Mouse (Mus musculus) T-helper 1 cell (primary cell): Measurements from ENCODE around the gene Il11ra1.

Experiments used
- in situ Hi-C: fragments of 300-600 bp; cut with MboI, MseI; formaldehyde crosslinking; loops from one replicate; pipeline ENCODE4 v1.15.1; 2025; ENCODE audit warnings: high pct_unique_total_duplicates

Gene Il11ra1

DNA sequence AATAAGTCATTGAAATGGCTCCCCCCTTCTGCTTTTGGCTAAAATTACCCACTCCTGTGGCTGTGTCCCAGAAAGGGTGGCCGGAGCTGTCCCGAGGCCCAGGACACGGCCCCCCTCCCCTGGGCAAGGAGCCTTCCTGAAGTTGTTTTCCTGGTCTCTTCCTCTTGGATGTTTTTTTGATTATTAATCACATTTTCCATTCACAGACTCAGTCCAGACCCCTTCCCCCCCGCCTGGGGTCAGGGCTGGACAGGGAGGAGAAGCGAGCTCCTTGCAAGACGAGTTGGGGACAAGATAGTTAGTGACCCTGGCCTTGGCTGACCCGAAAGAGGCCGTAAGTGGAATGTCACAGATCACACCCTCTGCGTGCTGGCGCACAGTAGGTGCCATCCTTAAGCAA lies at the start of gene Il11ra1:
TSS of gene Il11ra1 (plus strand) at position 207 of the 400 bp plus-strand sequence.
- in situ Hi-C loops: loop anchor here (5.0 to 25.0 kb wide), 2 partner anchors 473 to 987 kb away; partner anchors contain the start of genes Aptx and Dnaja1

- in situ Hi-C loops: no loop called here
These were observed 46.5 kb upstream of the Il11ra1 start for GRCm38 (mm10) chr4:41653296-41653695.

DNA sequence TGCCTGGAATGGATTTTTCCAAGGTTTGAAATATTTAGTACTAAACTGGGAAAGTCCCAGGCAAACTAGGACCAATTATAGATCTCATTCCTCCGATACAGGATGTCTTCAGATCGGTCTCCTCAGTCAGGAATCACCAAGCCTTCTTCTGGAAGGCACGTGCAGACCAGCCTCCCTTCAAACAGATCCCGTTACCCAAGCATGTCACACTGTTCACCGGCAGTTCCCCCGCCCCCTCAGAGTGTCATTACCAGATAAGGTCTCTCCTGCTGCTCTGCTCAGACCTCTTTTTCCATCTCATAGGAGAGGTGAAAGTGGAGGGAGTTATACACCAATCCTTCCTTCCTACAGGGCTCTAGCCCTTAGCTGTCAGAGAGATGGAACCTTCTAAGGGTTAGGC lies 46.1 kb upstream of the Il11ra1 start:
- in situ Hi-C loops: no loop called here

- in situ Hi-C loops: no loop called here
These were observed 45.6 kb upstream of the Il11ra1 start for GRCm38 (mm10) chr4:41654217-41654616.

DNA sequence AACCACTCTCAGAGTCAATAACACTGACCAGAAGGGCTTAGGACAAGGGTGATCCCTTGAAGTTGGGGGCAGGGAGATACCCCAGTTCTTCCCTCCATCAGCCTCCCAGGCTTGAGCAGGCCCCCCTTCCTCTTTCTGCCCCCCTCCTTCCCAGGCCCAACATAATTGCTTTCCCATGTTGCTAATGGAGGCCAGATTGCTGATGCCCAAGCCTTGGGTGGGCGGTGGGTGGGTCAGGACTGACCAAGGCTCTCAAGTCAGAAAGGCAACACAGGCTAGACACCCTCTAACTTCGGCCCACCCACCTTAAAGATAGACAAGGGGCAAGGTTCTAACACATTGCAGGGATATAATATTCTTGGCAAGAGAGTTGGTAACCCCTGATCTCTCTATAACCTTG lies 44.3 kb upstream of the Il11ra1 start:
- in situ Hi-C loops: no loop called here

DNA sequence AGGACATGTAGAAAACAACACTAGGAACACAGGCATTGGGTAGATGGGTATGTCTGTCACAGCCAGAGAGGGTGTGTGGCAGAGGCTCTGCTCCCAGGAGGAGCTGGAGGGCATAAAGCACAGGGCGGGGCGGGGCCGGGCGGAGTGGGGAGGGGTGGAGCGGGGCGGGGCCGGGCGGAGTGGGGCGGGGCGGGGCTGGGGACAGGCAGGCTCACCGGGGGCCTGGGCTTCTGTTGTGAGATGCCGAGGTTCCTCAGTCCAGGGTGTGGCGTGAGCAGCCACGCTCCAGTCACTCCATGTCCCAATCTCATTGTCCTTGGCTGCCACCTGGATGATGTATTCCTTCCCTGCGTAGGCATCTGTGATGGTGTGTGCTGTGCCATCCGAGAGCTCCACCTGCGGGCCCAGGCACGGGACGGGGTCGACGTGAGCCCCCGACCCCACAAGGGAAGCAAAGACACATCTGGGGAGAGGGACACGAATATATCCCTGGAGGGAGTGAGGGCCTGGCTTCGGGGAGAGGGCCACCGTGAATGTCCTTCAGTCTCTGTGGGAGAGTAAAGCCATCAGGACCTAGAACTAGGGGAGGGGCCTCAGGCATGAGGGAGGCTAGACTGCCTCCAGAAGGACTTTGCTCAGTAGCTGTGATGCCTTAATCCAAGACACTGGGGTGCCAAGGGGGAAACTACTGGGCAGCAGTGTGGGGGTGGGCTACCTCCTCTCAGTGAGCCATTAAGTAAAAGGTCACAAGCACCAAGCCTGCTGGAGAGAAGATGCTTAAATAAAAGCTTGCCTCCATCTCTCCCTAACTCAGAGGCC lies 41.0 kb upstream of the Il11ra1 start:
- in situ Hi-C loops: no loop called here

GRCm38 (mm10) chr4:41659556-41659955 lies 40.2 kb upstream of the Il11ra1 start:
- in situ Hi-C loops: no loop called here

DNA sequence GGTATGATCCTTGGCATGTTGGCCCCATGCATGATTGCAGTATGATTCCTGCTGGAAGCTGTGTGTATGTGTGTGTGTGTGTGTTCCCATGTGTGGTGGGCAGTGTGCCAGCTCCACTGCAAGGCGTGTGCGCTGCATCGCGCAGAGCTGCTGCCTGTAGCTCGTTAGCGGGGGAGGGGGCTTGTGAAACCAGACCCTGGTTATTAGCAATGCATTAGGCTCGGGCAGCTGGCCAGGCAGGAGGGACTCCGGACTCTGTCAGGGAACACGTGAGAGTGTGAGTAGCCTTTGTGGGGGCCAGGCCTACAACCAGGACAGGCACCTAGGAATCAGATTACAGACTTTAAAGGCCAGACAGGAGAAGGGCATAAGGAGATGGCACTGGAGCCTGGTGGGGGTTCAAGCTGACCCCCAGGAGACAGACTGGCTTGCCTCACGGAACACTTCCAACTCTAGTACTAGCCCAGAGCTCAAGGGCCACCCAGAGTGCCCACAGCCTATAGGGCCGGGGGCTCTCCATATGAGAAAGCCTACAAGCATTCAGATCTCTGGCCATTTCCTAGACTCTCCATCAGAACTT lies 38.8 kb upstream of the Il11ra1 start:
- in situ Hi-C loops: no loop called here

GRCm38 (mm10) chr4:41662723-41663122 lies 37.1 kb upstream of the Il11ra1 start:
- in situ Hi-C loops: no loop called here

GRCm38 (mm10) chr4:41663614-41664013 lies 36.2 kb upstream of the Il11ra1 start:
- in situ Hi-C loops: no loop called here

DNA sequence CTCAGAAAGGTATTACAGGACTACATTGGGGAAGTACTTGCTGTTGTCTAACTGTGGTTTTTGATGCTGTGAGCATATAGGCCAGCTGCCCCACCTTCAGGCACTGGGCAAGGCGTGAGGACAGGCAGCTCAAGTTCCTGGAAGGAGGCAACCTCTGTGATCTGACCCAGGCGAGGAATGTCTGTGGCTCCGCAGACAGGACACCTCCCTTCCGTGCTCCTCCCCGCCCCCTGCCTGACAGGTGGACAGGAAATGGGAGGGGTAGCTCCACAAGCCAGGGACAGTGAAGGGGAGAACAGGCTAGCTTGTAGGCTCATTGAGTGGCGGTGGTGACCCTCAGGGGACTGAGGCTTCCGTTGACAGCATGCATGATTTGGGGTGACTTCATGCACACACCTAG lies 35.3 kb upstream of the Il11ra1 start:
- in situ Hi-C loops: no loop called here

- in situ Hi-C loops: no loop called here
These were observed 34.6 kb upstream of the Il11ra1 start for GRCm38 (mm10) chr4:41665009-41665675.

DNA sequence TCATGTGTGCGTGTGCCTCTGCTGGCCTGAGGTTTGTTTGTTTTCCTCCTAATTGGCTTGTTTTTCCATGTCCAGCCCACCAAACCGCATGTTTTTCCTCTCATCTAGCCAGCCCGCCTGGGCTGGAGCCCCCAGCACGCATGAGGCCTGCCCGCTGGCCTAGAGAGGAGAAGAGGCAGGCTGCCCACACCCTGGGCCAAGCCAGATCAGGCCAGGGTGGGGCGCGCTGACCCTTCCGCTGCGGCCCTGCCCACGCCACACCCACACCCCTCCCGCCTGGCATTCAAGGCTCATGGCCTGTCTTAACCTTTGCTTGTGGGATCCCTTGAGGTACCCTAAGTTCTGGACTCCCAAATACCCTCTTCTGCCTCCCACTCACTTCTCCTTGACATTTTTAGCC lies 33.1 kb upstream of the Il11ra1 start:
- in situ Hi-C loops: no loop called here

- in situ Hi-C loops: no loop called here
These were observed 29.0 kb upstream of the Il11ra1 start for GRCm38 (mm10) chr4:41670836-41671235.

DNA sequence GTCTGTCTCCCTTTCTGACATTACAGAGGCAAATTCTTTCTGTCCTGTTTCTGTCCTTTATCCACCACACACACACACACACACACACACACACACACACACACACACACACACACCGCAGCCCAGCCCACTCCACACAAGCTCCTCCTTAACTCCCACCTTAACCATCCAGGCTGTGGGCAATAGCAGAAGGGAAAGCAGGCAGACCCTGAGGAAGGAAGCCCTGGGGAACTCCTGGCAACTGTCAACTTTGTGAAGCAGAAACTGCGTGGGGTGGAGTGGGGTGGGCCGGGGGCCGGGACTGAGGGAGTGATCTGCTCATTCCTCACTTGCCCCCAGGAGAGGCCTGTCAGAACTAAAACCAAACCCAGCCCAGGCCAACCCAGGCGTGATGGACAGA lies 28.3 kb upstream of the Il11ra1 start:
- in situ Hi-C loops: no loop called here

DNA sequence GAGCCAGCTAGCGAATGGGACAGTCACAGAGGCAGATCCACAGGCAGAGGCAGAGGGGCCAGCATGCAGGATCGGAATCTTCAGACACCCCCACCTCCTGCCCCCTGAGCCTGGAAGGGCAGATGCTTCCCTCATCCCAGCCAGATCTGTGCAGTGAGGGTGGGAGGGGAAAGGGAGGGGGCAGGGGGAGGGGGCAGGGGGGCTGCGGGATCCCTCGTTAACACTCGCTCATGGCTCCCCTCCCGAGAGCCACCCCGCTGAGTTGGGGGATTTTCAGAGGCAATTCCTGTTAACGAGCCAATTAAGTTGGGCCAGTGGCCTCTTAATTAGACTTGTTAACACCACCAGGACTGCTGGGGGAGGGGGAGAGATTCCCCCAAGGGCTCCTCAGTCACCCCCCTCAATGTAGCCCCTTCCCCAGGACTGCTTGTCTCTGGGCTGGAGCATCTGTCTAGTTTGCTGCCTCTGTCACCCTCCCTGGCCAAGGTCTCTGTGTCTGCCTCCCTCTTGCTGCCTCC lies 27.8 kb upstream of the Il11ra1 start:
- in situ Hi-C loops: no loop called here

DNA sequence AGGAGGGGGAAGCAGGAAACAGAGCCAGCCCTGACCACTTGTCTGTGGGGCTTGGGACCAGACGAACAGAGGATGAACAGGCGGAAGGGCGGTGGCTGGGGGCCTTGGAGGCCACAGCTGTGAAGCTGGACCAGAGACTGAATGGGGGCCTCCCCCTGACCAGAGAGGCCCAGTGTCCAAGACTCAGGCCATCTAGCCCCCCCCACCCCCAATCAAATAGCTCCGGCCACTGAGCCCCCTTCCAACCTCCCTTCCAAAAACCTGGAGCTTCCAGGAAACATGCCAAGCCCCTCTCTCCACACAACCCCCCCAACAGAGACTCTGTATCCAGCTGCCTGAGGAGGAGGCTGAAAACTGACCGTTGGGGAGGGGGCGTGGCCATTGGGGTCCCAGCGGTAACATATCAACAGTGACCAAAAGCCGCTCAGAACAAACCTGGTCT lies 27.2 kb upstream of the Il11ra1 start:
- in situ Hi-C loops: no loop called here

- in situ Hi-C loops: no loop called here
These were observed 26.6 kb upstream of the Il11ra1 start for GRCm38 (mm10) chr4:41673186-41673585.

DNA sequence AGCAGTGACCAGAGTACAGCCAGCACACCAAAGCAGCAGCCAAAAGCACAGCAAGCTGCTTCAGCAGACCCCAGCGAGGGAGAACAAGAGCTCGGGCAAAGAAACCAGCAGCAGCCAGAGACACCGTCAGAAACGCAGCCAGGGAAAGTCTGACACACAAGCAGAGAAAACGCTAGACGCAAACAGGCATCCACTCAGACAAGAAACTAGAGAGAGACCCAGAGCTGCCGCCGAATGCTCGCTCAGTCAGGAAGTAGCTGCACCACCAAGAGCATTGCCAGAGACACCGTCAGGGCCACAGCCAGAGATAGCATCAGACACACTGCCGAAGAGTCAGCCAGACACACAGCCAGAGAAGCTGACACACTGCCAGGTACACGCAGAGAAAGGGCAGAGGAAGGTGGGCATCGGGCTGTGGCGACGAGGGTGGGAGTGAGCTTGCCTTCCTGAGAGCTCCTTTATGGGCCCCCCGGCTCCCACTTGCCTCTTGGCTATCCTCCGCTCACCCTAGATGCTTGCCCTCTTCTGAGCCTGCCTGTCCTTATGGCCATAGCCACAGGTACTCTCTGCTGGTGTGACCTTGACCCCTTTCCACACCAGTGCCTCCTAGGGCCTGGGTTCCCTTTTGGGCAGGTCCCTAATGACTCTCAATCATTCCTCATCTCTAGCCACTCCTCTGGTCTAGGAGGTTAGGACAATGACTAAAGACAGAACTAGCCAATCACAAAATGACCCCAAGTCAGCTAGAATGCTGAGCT lies 23.4 kb upstream of the Il11ra1 start:
- in situ Hi-C loops: no loop called here

DNA sequence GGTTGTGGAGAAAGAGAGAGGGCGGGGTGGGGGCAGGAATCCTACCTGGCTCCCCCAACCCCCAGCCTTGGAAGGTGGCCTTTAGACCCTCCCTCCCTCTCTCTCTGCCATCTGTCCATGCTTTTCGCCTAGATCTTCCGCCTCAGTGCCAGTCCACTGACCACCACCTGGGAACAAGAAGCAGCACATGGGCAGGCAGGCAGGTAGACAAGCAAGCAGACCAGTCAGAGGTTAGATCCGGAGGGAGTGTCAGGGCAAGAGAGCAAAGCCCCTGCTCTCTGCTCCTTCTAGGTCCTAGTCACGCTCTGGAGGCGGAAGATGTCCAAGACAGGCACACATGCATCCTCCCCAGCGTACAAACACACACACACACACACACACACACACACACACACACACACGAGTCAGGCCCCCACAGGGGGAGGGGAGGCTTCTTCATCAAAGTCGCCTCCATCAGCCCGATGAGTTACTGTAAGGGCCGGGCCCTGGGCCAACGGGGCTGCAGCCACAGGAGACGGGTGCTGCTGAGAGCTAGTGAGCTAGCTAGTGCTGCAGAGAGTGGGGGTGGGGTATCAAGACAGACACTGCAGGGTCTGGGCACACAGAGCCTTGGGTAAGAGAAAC lies 22.7 kb upstream of the Il11ra1 start:
- in situ Hi-C loops: no loop called here

- in situ Hi-C loops: no loop called here
These were observed 20.9 kb upstream of the Il11ra1 start for GRCm38 (mm10) chr4:41678863-41679262.
